Mouse (Mus musculus) liver, embryonic 13.5 days (tissue): ENCODE measurements around the gene Dnal4. TPM values are rescaled to one million over a fixed set of nuclear protein-coding genes. Genes with fewer than 3 reads are reported as not detected.

Experiments used
- ATAC-seq: fragments of 200-750 bp; cut with Nextera tagmentation; 2 replicates; pipeline ENCODE4 v1.8.0; 2017; ENCODE audit warnings: low read depth, mild to moderate bottlenecking, moderate number of reproducible peaks, moderate library complexity
- DNase-seq: peaks from one replicate; pipeline ENCODE4 v3.0.0; 2022
- H3K27ac ChIP-seq: fragments of 300-500 bp; sonication (generic); 2 replicates; pipeline ENCODE4 v1.5.1; 2015; ENCODE audit warnings: moderate library complexity, mild to moderate bottlenecking, inconsistent platforms
- H3K27me3 ChIP-seq: fragments of 300-500 bp; sonication (generic); 2 replicates; pipeline ENCODE4 v1.6.1; 2015; ENCODE audit warnings: mild to moderate bottlenecking, inconsistent platforms
- H3K36me3 ChIP-seq: fragments of 300-500 bp; sonication (generic); 2 replicates; pipeline ENCODE4 v1.6.1; 2015; ENCODE audit warnings: mild to moderate bottlenecking, inconsistent platforms
- H3K4me1 ChIP-seq: fragments of 300-500 bp; sonication (generic); replicated peaks from 2 replicates; pipeline ENCODE4 v1.6.1; 2015; ENCODE audit warnings: inconsistent platforms
- H3K4me2 ChIP-seq: fragments of 300-500 bp; sonication (generic); 2 replicates; pipeline ENCODE4 v1.6.1; 2015; ENCODE audit warnings: inconsistent platforms, mild to moderate bottlenecking, moderate library complexity
- H3K4me3 ChIP-seq: fragments of 300-500 bp; sonication (generic); replicated peaks from 2 replicates; pipeline ENCODE4 v1.5.1; 2015; ENCODE audit warnings: mild to moderate bottlenecking, inconsistent platforms
- H3K9ac ChIP-seq: fragments of 300-500 bp; sonication (generic); 2 replicates; pipeline ENCODE4 v1.6.1; 2015; ENCODE audit warnings: mild to moderate bottlenecking, inconsistent platforms
- H3K9me3 ChIP-seq: fragments of 300-500 bp; sonication (generic); replicated peaks from 2 replicates; pipeline ENCODE4 v1.6.1; 2016; ENCODE audit warnings: inconsistent platforms
- WGBS: fragments of 180-500 bp; shearing (Covaris S2); methylation state at CpG from one replicate; pipeline ENCODE4 v1.1.7; 2015; ENCODE audit not compliant: insufficient replicate concordance; 5-methylcytosine and 5-hydroxymethylcytosine counted together
- polyA plus RNA-seq: library from polyadenylated mRNA; unstranded; fragments of >200 nt; fragmentation: Nextera tagmentation; extraction: Ambion mirVana; gene quantifications from 2 replicates; pipeline ENCODE4 v1.2.1, GENCODE M21; 2015

The Dnal4 gene
- polyA plus RNA-seq, 1 experiment from 2014 or later = 9.1 TPM

DNA sequence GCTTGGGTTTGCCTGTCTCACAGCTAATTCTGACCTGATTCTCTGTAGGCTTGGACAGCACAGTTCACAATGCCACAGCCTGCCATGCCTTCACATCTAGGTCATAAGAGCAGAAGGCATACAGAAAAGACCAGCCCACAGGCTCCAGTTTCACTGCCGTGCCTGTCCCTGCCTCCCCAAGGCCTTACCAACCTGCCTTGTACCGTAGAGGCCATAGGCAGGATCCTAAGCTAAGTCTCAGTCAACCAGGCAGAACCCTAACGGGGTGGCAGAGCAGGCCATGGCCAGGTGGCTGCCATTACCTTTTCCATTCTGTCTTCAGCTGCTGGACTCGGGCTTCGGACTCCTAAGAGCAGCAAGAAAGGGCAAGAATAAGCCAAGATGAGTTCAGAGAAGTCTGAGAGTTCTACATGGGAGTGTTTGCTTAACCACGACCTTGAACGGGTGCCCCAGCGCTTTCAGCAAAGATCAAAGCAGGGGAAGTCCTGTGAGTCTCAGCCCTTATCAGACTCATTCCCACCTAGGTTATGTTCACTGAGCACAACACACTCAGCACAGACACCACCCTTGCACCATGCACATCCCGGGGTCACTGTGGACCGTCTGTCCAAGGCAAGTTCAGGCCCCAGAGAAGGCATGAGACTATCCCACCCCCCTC, 48.8 kb downstream of the Dnal4 start:
- H3K27me3 ChIP-seq = no peaks in the 10 kb centered on the region
- peaks cover 67% of the 10 kb centered on the region for H3K36me3 ChIP-seq
- DNase-seq (no peak), ATAC-seq (no peak)
- H3K9ac ChIP-seq = no peak overlapping the region
- H3K4me2 ChIP-seq = no peak overlapping the region
- peaks cover 2% of the 10 kb centered on the region; the same call in 1 of the 2 replicates for H3K4me1 ChIP-seq
- no peaks in the 10 kb centered on the region for H3K9me3 ChIP-seq
- H3K27ac ChIP-seq = no peak overlapping the region
- 70% methylated on average over 10 of the region's 10 CpGs for WGBS
- H3K4me3 ChIP-seq = no peak overlapping the region

DNA sequence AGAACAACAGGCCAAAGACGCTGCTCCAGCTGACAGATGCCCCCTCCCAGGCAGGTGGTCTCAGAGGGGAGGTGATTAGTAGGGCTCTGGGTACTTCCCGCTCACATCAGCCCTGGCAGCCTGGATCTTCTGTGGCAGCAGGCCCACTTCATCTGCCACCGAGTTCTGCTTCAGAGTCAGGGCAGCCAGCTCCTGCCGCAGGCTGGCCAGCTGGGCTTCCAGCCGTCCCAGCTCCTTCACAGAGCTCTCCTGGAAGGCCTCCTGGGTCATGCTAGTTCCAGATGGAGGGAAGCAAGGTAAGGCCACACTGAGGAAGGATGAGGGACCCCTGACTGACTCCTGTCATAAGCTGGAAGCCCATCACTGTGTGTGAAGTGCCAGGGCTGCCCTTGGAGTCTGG, 49.3 kb downstream of the Dnal4 start:
- H3K9ac ChIP-seq = no peak overlapping the region
- H3K4me1 ChIP-seq = peaks cover 2% of the 10 kb centered on the region; the same call in 1 of the 2 replicates
- no peak overlapping the region for H3K27ac ChIP-seq
- H3K27me3 ChIP-seq = no peaks in the 10 kb centered on the region
- no peak overlapping the region for H3K4me3 ChIP-seq
- ATAC-seq (no peak), DNase-seq (no peak)
- H3K36me3 ChIP-seq = peaks cover 64% of the 10 kb centered on the region
- no peak overlapping the region for H3K4me2 ChIP-seq
- WGBS = 82% methylated on average over 5 of the region's 5 CpGs
- no peaks in the 10 kb centered on the region for H3K9me3 ChIP-seq

DNA sequence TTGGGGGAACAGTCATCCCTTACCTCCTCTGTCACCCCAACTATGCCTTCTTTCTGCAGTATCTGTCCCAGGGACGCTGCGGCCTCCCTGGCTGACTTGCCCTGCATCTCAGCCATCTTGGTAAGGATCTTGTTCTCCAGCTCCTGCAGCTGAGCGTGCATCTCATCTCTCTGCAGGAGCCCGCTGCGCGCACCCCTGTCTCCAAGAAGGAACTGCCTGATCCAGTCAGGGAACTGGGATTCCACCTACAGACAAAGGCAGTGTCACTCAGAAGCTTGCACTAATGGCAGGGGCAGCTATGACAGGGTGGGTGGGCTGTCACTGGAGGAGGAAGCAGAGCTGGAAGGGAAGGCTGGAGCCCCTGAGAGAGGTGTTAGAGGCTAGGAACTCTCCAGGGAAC, 49.8 kb downstream of the Dnal4 start:
- ATAC-seq = no peak
- H3K27me3 ChIP-seq = no peaks in the 10 kb centered on the region
- 91% methylated on average over 6 of the region's 6 CpGs for WGBS

DNA sequence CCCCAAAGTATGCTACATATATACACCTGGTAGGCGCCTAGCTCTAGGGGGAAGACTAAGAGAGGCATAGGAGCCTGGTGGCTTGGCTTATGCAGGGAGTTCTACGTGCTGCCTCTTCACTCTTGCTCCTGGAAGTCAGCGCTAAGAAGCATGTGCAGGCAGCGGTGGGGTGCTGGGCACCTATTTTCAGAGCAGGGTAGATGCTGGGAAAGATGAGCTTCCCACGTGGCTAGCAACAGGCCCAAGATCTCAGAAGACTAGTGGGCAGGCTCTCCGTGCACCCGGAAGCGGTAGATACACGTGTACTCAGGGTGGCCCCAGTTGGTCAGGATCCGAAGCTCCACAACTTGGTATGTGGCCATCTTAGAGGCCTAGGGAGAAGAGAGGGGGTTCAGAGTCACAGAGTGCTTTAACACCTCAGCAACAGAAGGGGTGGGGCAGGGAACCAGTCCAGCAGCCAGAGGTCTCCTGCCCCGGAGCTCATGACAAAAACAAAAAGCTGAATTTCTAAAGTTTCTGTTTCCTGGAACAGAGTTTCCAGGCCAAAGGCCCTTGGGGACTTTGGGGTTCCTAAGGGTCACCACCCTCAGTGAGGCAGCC, 52.4 kb downstream of the Dnal4 start:
- Histone ChIP-seq H3K4me1 (peaks cover 2% of the 10 kb centered on the region; the same call in 1 of the 2 replicates), H3K27ac (0 out of 2 replicates have a peak overlapping the region, but pooled peaks have one; percentile 14), H3K4me3 (no peak overlapping the region), H3K9me3 (no peaks in the 10 kb centered on the region), H3K36me3 (peaks cover 72% of the 10 kb centered on the region), H3K27me3 (no peaks in the 10 kb centered on the region), H3K9ac (no peak overlapping the region), H3K4me2 (no peak overlapping the region)
- WGBS = 84% methylated on average over 11 of the region's 11 CpGs
- DNase-seq (no peak), ATAC-seq (no peak)

More for the DNA sequence above, 49.8 kb downstream of the Dnal4 start:
- H3K36me3 ChIP-seq = peaks cover 59% of the 10 kb centered on the region
- no peak overlapping the region for H3K4me2 ChIP-seq
- no peak overlapping the region for H3K27ac ChIP-seq
- no peak overlapping the region for H3K9ac ChIP-seq
- H3K4me1 ChIP-seq = peaks cover 2% of the 10 kb centered on the region; the same call in 1 of the 2 replicates
- H3K9me3 ChIP-seq = no peaks in the 10 kb centered on the region
- no peak overlapping the region for H3K4me3 ChIP-seq
- DNase-seq = no peak

DNA sequence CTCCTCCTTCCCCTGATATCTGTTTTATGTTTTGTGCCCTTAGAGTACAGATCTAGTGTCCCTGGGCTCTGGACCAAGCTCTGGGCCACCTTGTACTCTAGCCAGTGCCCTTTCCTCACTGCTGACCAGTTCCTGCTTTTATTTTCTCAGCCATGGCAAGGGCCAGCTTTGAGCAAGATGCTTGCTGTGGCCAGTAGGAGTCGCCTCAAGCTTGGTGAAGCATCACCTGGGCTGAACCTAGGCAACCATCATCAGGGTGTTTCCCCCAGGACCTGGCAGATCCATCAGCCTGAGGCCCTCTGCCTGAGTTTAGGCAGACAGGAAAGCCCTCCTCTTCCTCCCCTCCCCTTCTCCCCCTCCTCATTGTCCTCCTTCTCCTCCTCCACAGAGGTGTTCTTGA, 54.2 kb downstream of the Dnal4 start:
- Histone ChIP-seq H3K9me3 (no peaks in the 10 kb centered on the region), H3K36me3 (peaks cover 75% of the 10 kb centered on the region), H3K27ac (no peak overlapping the region), H3K9ac (no peak overlapping the region), H3K4me2 (no peak overlapping the region), H3K27me3 (no peaks in the 10 kb centered on the region), H3K4me1 (0 out of 2 replicates have a peak, but pooled peaks cover 2% of the 10 kb centered on the region), H3K4me3 (no peak overlapping the region)
- no peak for ATAC-seq
- DNase-seq = no peak
- WGBS = 33% methylated on average over 1 of the region's 1 CpGs

DNA sequence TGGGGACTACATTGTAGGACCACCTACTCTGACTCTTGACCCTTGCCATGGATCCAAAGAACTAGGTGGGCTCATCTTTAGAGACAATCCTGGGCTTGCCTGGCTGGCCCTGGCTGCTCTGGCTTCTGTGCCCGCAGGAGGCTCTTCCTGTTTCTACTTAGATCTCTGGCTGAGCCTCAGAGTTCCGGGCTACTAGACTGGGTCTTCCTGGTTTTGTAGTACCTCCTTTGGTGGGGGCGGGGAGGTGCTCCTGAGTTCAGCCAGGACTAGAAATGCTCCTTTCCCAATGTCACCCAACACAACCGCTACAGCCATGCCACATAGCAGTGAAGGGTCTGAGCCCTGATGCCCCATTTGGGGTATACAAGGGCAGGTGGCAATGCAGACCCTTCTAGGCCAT, 56.9 kb downstream of the Dnal4 start:
- Histone ChIP-seq H3K36me3 (peaks cover 82% of the 10 kb centered on the region), H3K9ac (no peak overlapping the region), H3K27ac (no peak overlapping the region), H3K9me3 (no peaks in the 10 kb centered on the region), H3K4me1 (0 out of 2 replicates have a peak, but pooled peaks cover 2% of the 10 kb centered on the region), H3K4me3 (no peak overlapping the region), H3K27me3 (no peaks in the 10 kb centered on the region), H3K4me2 (no peak overlapping the region)
- 63% methylated on average over 4 of the region's 4 CpGs for WGBS
- DNase-seq = no peak
- ATAC-seq = no peak

DNA sequence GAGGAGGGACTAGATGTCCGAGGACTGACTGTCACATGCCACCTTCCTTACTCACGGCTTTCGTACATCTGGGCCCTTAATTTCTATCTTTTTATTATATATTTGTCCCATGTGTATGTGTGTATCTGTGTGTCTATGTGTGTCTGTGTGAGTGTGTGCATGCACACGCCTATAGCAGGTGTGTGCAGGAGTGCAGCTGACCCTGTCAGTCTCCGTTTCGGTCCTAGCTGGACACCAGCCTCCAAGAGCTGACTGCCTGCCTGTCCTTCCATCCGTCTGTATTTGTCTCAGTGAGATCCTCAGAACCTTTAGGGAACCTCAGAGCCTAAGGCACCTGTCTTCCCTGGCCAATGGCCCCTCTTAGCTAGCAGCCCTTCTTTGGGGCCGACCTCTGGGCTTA, 57.4 kb downstream of the Dnal4 start:
- H3K27ac ChIP-seq = no peak overlapping the region
- ATAC-seq = no peak
- H3K9me3 ChIP-seq = no peaks in the 10 kb centered on the region
- no peaks in the 10 kb centered on the region for H3K27me3 ChIP-seq
- 91% methylated on average over 8 of the region's 8 CpGs for WGBS
- H3K36me3 ChIP-seq = peaks cover 82% of the 10 kb centered on the region
- no peak overlapping the region for H3K4me3 ChIP-seq
- H3K4me2 ChIP-seq = no peak overlapping the region
- DNase-seq = no peak
- no peak overlapping the region for H3K9ac ChIP-seq
- H3K4me1 ChIP-seq = 0 out of 2 replicates have a peak, but pooled peaks cover 2% of the 10 kb centered on the region

DNA sequence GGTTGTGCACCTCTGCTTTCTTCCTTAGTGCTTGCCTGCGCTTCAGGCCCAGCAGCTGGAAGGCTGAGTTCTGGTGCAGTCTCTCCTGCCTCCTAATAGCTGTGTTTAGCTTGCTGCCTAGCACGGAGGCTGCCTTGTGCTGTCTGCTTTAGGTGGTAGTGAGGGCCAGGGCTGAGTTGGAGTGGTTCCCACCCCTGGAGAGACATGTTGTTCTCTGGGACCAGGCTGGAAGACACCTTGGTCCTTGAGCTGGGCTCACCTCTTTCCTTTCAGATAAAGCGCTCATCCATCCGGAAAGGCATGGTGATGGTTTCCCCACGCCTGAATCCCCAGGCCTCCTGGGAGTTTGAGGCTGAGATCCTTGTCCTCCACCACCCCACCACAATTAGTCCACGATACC, 60.9 kb downstream of the Dnal4 start:
- no peak overlapping the region for H3K4me3 ChIP-seq
- H3K9me3 ChIP-seq = no peaks in the 10 kb centered on the region
- DNase-seq (no peak), ATAC-seq (no peak)
- peaks cover 13% of the 10 kb centered on the region for H3K4me1 ChIP-seq
- no peak overlapping the region for H3K27ac ChIP-seq
- H3K4me2 ChIP-seq = no peak overlapping the region
- peaks cover 99% of the 10 kb centered on the region for H3K36me3 ChIP-seq
- no peaks in the 10 kb centered on the region for H3K27me3 ChIP-seq
- 94% methylated on average over 6 of the region's 6 CpGs for WGBS
- H3K9ac ChIP-seq = no peak overlapping the region

DNA sequence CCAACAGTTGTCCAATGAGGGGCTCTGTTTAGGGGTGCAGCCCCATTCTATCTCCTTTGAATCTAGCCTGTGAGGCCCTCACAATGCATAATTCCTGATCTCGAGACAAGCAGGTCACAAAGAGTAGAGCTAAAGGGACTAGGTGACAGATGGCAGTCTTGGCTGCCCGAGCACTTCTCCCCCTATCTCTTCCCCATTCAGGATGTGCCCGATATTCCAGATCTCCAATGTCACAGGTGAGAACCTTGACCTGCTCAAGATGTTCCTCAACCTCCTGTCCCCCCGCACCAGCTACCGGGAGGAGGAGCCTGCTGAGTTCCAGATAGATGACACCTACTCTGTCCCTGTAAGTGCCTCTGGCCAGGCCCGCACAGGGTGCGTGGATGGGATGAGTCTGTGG, 62.0 kb downstream of the Dnal4 start:
- Histone ChIP-seq H3K27ac (no peak overlapping the region), H3K4me1 (peaks cover 13% of the 10 kb centered on the region), H3K27me3 (no peaks in the 10 kb centered on the region), H3K4me2 (no peak overlapping the region), H3K9me3 (no peaks in the 10 kb centered on the region), H3K36me3 (peaks cover 100% of the 10 kb centered on the region), H3K9ac (no peak overlapping the region), H3K4me3 (no peak overlapping the region)
- 89% methylated on average over 7 of the region's 7 CpGs for WGBS
- ATAC-seq = no peak
- DNase-seq = no peak

Other genes starting within 250 kb of the Dnal4 start
- gene Ddx17, start 231.1 kb downstream of the Dnal4 start, polyA plus RNA-seq = 12.1 and 12.6 TPM in 2 replicates
- gene Dmc1, start 172.7 kb downstream of the Dnal4 start, polyA plus RNA-seq = 0.22 and 0.40 TPM in 2 replicates
- 0.12 and 0.39 TPM in 2 replicates for gene Fam227a, start 118.9 kb downstream of the Dnal4 start, polyA plus RNA-seq
- 18.6 and 19.3 TPM in 2 replicates for gene Cby1, start 118.7 kb downstream of the Dnal4 start, polyA plus RNA-seq
- 199 and 225 TPM in 2 replicates for gene Tomm22, start 107.0 kb downstream of the Dnal4 start, polyA plus RNA-seq
- 20.0 and 21.6 TPM in 2 replicates for gene Josd1, start 89.9 kb downstream of the Dnal4 start, polyA plus RNA-seq
- 32.6 and 36.9 TPM in 2 replicates for gene Gtpbp1, start 87.0 kb downstream of the Dnal4 start, polyA plus RNA-seq
- 1.3 and 1.5 TPM in 2 replicates for gene Sun2, start 35.3 kb downstream of the Dnal4 start, polyA plus RNA-seq
- gene Nptxr, start 26.9 kb upstream of the Dnal4 start, polyA plus RNA-seq = 0.12 and 0.13 TPM in 2 replicates
- gene Npcd, start 56.4 kb upstream of the Dnal4 start, polyA plus RNA-seq = not detected in 2 replicates
- gene Cbx6, start 56.8 kb upstream of the Dnal4 start, polyA plus RNA-seq = 9.7 and 10.2 TPM in 2 replicates
- 41.7 and 53.3 TPM in 2 replicates for gene Apobec3, start 113.8 kb upstream of the Dnal4 start, polyA plus RNA-seq
- 0.89 and 1.4 TPM in 2 replicates for gene Cbx7, start 193.3 kb upstream of the Dnal4 start, polyA plus RNA-seq
- gene Pdgfb, start 237.1 kb upstream of the Dnal4 start, polyA plus RNA-seq = 0.63 and 0.76 TPM in 2 replicates